Mouse (Mus musculus): ENCODE measurements around the gene Fcrl6. TPM values are rescaled to one million over a fixed set of nuclear protein-coding genes. Genes with fewer than 3 reads are reported as not detected.

Gene Fcrl6
- polyA plus RNA-seq, 1 experiment from 2014 or later: not detected

DNA sequence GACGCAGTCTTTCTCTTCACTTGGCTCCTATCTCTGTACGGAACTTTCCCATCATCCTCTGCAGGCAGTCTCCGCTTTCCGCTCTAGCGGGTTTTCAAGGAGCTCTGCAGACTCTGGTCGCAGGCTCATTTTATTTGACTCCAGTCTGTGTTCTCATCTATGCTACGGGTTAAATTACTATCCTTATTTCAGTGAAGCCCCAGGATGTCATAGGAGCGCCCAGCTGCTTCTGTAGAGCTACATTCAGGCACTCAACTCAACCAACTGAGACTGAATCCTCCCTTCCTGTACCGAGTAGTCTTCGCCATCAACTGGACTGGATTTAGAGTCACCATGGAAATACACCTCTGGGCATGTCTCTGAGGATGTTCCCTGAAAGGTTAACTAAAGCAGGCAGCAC lies 12.3 kb upstream of the Fcrl6 start:
- no peak overlapping the region for H3K4me3 ChIP-seq (ENCODE audit: control insufficient read depth in 1 of 2, insufficient read depth in 1 of 2, low read depth in 1 of 2, low read length in 2 of 2)
- H3K9ac ChIP-seq (ENCODE audit: low read length): no peak overlapping the region
- no peaks in the 10 kb centered on the region for H3K9me3 ChIP-seq (ENCODE audit: control insufficient read depth, low read length)
- no peaks in the 10 kb centered on the region for H3K36me3 ChIP-seq (ENCODE audit: control insufficient read depth, insufficient read depth, low read length)
- no peak overlapping the region for H3K27ac ChIP-seq (replicated peaks in 1 of 2; ENCODE audit: control insufficient read depth in 1 of 2, insufficient read depth in 1 of 2, low read depth in 2 of 2, low read length in 2 of 2)
- H3K27me3 ChIP-seq (ENCODE audit: control insufficient read depth, insufficient read depth, low read length): no peaks in the 10 kb centered on the region
- H3K4me1 ChIP-seq (ENCODE audit: control insufficient read depth in 2 of 2, insufficient read depth in 2 of 2, low read length in 2 of 2): peaks cover 0 to 2% of the 10 kb centered on the region in 2 experiments; a peak in 1 of 4 replicates
- WGBS: 80% methylated on average over 10 of the region's 10 CpGs
- ATAC-seq (ENCODE audit: insufficient number of reproducible peaks, insufficient read depth, low FRiP score, low read depth): no peak
- H3K4me2 ChIP-seq (ENCODE audit: low read length): no peak overlapping the region

DNA sequence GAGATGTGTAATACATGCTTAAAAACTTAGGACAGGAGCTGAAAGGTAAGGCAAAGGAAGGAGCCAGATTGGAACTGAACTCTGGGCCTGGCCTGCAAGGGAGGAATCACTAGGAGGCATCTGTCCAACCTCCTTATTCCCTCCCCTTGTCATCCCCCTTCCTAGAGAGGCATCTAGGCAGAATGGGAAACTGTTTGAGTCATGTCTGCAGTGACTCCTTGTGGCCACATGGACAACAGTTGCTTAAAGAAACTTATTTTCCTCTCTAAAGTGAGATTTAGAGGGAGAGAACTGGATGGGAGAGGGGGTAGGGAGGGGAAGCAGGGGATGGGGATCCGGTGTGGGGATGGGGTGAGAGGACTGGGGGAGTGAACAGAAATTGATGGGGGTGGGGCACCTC lies 10.4 kb upstream of the Fcrl6 start:
- ATAC-seq (ENCODE audit: insufficient number of reproducible peaks, insufficient read depth, low FRiP score, low read depth): no peak
- WGBS: 31% methylated on average over 1 of the region's 1 CpGs
- Histone ChIP-seq H3K27me3 (ENCODE audit: control insufficient read depth, insufficient read depth, low read length) (no peaks in the 10 kb centered on the region), H3K4me2 (ENCODE audit: low read length) (no peak overlapping the region), H3K4me1 (ENCODE audit: control insufficient read depth in 2 of 2, insufficient read depth in 2 of 2, low read length in 2 of 2) (peaks cover 0 to 2% of the 10 kb centered on the region in 2 experiments; a peak in 1 of 4 replicates), H3K4me3 (ENCODE audit: control insufficient read depth in 1 of 2, insufficient read depth in 1 of 2, low read depth in 1 of 2, low read length in 2 of 2) (no peak overlapping the region), H3K36me3 (ENCODE audit: control insufficient read depth, insufficient read depth, low read length) (no peaks in the 10 kb centered on the region), H3K27ac (replicated peaks in 1 of 2; ENCODE audit: control insufficient read depth in 1 of 2, insufficient read depth in 1 of 2, low read depth in 2 of 2, low read length in 2 of 2) (no peak overlapping the region), H3K9ac (ENCODE audit: low read length) (no peak overlapping the region), H3K9me3 (ENCODE audit: control insufficient read depth, low read length) (no peaks in the 10 kb centered on the region)

DNA sequence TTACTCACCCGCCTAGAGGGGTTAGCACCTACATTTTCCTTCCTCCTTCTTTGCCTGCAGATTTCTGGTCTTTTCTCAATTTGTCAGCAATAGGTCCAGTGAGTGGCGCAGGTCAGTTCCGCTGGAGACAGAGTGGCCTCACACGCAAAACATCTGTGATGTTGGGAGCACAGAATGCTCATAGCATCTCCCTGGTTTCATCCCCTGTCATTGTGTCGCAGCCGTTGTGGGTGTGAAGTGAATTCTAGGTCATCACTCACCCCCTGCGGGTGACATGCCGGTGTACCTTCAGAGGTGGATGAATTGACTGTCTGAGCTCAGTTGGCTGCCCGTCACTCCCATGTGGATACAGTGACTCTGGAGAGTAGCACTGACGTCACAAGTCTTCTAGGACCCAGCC lies 9.0 kb upstream of the Fcrl6 start:
- Histone ChIP-seq H3K9ac (ENCODE audit: low read length) (no peak overlapping the region), H3K9me3 (ENCODE audit: control insufficient read depth, low read length) (no peaks in the 10 kb centered on the region), H3K4me3 (ENCODE audit: control insufficient read depth in 1 of 2, insufficient read depth in 1 of 2, low read depth in 1 of 2, low read length in 2 of 2) (no peak overlapping the region), H3K36me3 (ENCODE audit: control insufficient read depth, insufficient read depth, low read length) (no peaks in the 10 kb centered on the region), H3K4me1 (ENCODE audit: control insufficient read depth in 2 of 2, insufficient read depth in 2 of 2, low read length in 2 of 2) (no peaks in the 10 kb centered on the region), H3K27me3 (ENCODE audit: control insufficient read depth, insufficient read depth, low read length) (no peaks in the 10 kb centered on the region), H3K4me2 (ENCODE audit: low read length) (no peak overlapping the region), H3K27ac (replicated peaks in 1 of 2; ENCODE audit: control insufficient read depth in 1 of 2, insufficient read depth in 1 of 2, low read depth in 2 of 2, low read length in 2 of 2) (no peak overlapping the region)
- WGBS: 61% methylated on average over 10 of the region's 10 CpGs
- ATAC-seq (ENCODE audit: insufficient number of reproducible peaks, insufficient read depth, low FRiP score, low read depth): no peak

DNA sequence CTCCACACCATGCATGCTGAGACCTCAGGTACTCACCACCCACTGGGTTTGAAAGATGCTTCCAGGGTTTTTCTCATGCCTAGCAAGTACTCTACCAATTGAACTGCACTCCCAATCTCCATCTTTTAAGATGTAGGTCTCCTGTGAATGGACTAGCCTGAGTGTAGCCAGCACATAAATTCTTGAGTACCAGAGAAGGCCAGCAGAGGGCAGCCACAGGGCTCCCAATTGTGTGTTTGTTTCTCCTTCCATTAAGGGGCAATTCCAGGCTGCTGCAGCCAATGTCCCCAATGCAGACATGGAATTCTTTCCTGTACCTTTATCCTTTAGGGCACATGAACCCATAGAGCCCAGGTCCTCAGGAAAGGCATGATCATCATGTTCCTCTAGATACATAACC lies 7.9 kb downstream of the Fcrl6 start:
- H3K4me1 ChIP-seq (ENCODE audit: control insufficient read depth in 2 of 2, insufficient read depth in 2 of 2, low read length in 2 of 2): no peaks in the 10 kb centered on the region
- no peak overlapping the region for H3K4me2 ChIP-seq (ENCODE audit: low read length)
- H3K9me3 ChIP-seq (ENCODE audit: control insufficient read depth, low read length): no peaks in the 10 kb centered on the region
- ATAC-seq (ENCODE audit: insufficient number of reproducible peaks, insufficient read depth, low FRiP score, low read depth): no peak
- no peaks in the 10 kb centered on the region for H3K36me3 ChIP-seq (ENCODE audit: control insufficient read depth, insufficient read depth, low read length)
- no peak overlapping the region for H3K9ac ChIP-seq (ENCODE audit: low read length)
- no peaks in the 10 kb centered on the region for H3K27me3 ChIP-seq (ENCODE audit: control insufficient read depth, insufficient read depth, low read length)
- no peak overlapping the region for H3K27ac ChIP-seq (replicated peaks in 1 of 2; ENCODE audit: control insufficient read depth in 1 of 2, insufficient read depth in 1 of 2, low read depth in 2 of 2, low read length in 2 of 2)
- no peak overlapping the region for H3K4me3 ChIP-seq (ENCODE audit: control insufficient read depth in 1 of 2, insufficient read depth in 1 of 2, low read depth in 1 of 2, low read length in 2 of 2)

DNA sequence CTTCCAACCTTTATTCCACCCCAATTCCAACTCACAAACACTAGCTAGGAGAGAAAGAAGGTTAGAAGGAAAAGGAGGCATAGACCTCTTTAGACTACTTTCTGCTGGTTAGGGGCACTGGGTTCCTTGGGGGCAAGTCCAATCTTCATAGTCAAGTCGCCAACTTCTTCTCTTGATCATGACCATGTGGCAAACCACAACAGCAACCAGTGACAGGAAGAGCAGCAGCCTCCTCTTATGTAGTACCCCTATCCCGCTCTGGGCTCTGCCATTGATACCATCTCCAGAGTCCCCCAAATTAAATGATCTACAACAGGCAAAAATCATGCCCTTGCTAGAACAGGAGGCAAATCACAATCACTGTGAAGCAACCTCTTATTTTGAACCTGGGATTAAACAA lies 8.4 kb downstream of the Fcrl6 start:
- H3K27me3 ChIP-seq (ENCODE audit: control insufficient read depth, insufficient read depth, low read length): no peaks in the 10 kb centered on the region
- H3K9ac ChIP-seq (ENCODE audit: low read length): no peak overlapping the region
- no peaks in the 10 kb centered on the region for H3K4me1 ChIP-seq (ENCODE audit: control insufficient read depth in 2 of 2, insufficient read depth in 2 of 2, low read length in 2 of 2)
- WGBS: 72% methylated on average over 2 of the region's 2 CpGs
- H3K27ac ChIP-seq (replicated peaks in 1 of 2; ENCODE audit: control insufficient read depth in 1 of 2, insufficient read depth in 1 of 2, low read depth in 2 of 2, low read length in 2 of 2): no peak overlapping the region
- no peak overlapping the region for H3K4me3 ChIP-seq (ENCODE audit: control insufficient read depth in 1 of 2, insufficient read depth in 1 of 2, low read depth in 1 of 2, low read length in 2 of 2)
- H3K4me2 ChIP-seq (ENCODE audit: low read length): no peak overlapping the region
- no peak for ATAC-seq (ENCODE audit: insufficient number of reproducible peaks, insufficient read depth, low FRiP score, low read depth)
- H3K36me3 ChIP-seq (ENCODE audit: control insufficient read depth, insufficient read depth, low read length): no peaks in the 10 kb centered on the region
- H3K9me3 ChIP-seq (ENCODE audit: control insufficient read depth, low read length): no peaks in the 10 kb centered on the region

DNA sequence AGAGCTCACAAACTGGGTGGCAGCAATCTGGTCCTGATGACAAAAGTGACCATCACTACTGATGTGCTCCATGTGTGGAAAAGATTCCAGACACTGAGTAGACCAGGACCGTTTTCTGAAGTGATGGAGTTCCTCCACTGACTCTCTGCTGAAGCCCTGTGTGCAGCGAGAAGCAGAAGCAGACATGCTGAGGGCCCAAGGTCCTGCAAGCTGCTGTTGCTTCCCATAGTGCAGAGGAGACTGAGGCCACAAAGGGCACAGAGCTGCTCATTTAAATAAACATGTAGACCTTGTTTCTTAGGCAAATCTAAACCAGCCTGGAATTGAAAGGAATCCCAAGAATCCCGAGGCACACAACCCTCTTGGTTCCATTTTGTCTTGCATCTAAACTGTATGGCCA lies 9.0 kb downstream of the Fcrl6 start:
- H3K9ac ChIP-seq (ENCODE audit: low read length): no peak overlapping the region
- 62% methylated on average over 3 of the region's 3 CpGs for WGBS
- no peaks in the 10 kb centered on the region for H3K27me3 ChIP-seq (ENCODE audit: control insufficient read depth, insufficient read depth, low read length)

DNA sequence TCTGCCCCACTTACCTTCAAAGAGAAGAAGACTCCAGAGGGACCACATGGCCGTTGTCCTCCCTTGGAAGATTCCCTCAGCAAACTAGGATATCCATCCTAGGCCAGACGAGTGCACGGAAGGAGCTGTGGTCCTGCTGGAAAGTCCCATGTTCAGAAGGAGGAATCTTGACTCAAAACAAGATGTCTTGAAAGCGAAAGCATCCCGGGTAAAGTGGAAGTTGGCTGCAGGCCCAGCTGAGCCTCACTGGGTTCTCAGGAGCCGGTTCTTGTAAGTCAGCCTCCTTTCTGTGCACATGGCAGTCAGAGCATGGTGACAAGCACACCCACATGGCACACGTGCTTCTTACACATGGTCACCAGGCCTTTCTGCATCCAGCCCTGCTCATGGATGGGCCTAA lies 12.0 kb downstream of the Fcrl6 start, which contains the start of gene Slamf8:
Gene Slamf8, minus strand, starts transcription at position 184 of the 400 bp plus-strand sequence.
- no peaks in the 10 kb centered on the region for H3K36me3 ChIP-seq (ENCODE audit: control insufficient read depth, insufficient read depth, low read length)
- ATAC-seq (ENCODE audit: insufficient number of reproducible peaks, insufficient read depth, low FRiP score, low read depth): no peak
- 71% methylated on average over 7 of the region's 7 CpGs for WGBS
- H3K9ac ChIP-seq (ENCODE audit: low read length): no peak within 1 kb of the TSS
- no peaks in the 10 kb centered on the region for H3K9me3 ChIP-seq (ENCODE audit: control insufficient read depth, low read length)
- no peak within 1 kb of the TSS for H3K4me2 ChIP-seq (ENCODE audit: low read length)
- H3K27me3 ChIP-seq (ENCODE audit: control insufficient read depth, insufficient read depth, low read length): 0 out of 2 replicates have a peak, but pooled peaks cover 8% of the 10 kb centered on the region
- no peak within 1 kb of the TSS for H3K27ac ChIP-seq (replicated peaks in 1 of 2; ENCODE audit: control insufficient read depth in 1 of 2, insufficient read depth in 1 of 2, low read depth in 2 of 2, low read length in 2 of 2)
- H3K4me1 ChIP-seq (ENCODE audit: control insufficient read depth in 2 of 2, insufficient read depth in 2 of 2, low read length in 2 of 2): peaks cover 3 to 5% of the 10 kb centered on the region in 2 experiments; a peak in 2 of 4 replicates
- H3K4me3 ChIP-seq (ENCODE audit: control insufficient read depth in 1 of 2, insufficient read depth in 1 of 2, low read depth in 1 of 2, low read length in 2 of 2): no peak within 1 kb of the TSS

More for the DNA sequence above, 9.0 kb downstream of the Fcrl6 start:
- Histone ChIP-seq H3K27ac (replicated peaks in 1 of 2; ENCODE audit: control insufficient read depth in 1 of 2, insufficient read depth in 1 of 2, low read depth in 2 of 2, low read length in 2 of 2) (no peak overlapping the region), H3K4me3 (ENCODE audit: control insufficient read depth in 1 of 2, insufficient read depth in 1 of 2, low read depth in 1 of 2, low read length in 2 of 2) (no peak overlapping the region), H3K9me3 (ENCODE audit: control insufficient read depth, low read length) (no peaks in the 10 kb centered on the region), H3K4me2 (ENCODE audit: low read length) (no peak overlapping the region), H3K36me3 (ENCODE audit: control insufficient read depth, insufficient read depth, low read length) (no peaks in the 10 kb centered on the region), H3K4me1 (ENCODE audit: control insufficient read depth in 2 of 2, insufficient read depth in 2 of 2, low read length in 2 of 2) (no peaks in the 10 kb centered on the region)
- no peak for ATAC-seq (ENCODE audit: insufficient number of reproducible peaks, insufficient read depth, low FRiP score, low read depth)

Data from heart, embryonic 14.5 days (tissue).